Mouse (Mus musculus) gastrocnemius, adult 18-20 months (tissue): ENCODE measurements around the gene Ogdhl. TPM values are rescaled to one million over a fixed set of nuclear protein-coding genes. Genes with fewer than 3 reads are reported as not detected.

Source experiments
- DNase-seq: peaks from one replicate; pipeline ENCODE4 v3.0.0; 2021; ENCODE audit warnings: low spot score
- total RNA-seq, 2 experiments: library from RNA; stranded (reverse); gene quantifications; 2 replicates each; pipeline ENCODE4 v1.2.3; 2021

Ogdhl gene
- total RNA-seq, 2 experiments from 2014 or later, result 0.43 to 0.76 TPM

GRCm38 (mm10) chr14:32379395-32380098, 57.7 kb downstream of the Ogdhl start:
- DNase-seq, result no peak

- no peak for DNase-seq
These were observed 58.3 kb downstream of the Ogdhl start for GRCm38 (mm10) chr14:32380099-32380480.

GRCm38 (mm10) chr14:32381066-32381465, 59.2 kb downstream of the Ogdhl start:
- no peak for DNase-seq

GRCm38 (mm10) chr14:32381619-32382018, 59.8 kb downstream of the Ogdhl start:
- DNase-seq, result no peak

- no peak for DNase-seq
These were observed 66.4 kb downstream of the Ogdhl start, which contains the start of gene 1700024G13Rik for GRCm38 (mm10) chr14:32388196-32388595. Gene 1700024G13Rik (minus strand): TSS chr14:32388391.

Other genes with a start within 250 kb of the Ogdhl start
- 10 to 100 TPM; 17.9 to 19.5 TPM for gene Oxnad1, start 236.6 kb upstream of the Ogdhl start, total RNA-seq
- 100 to 1,000 TPM; 119 to 128 TPM for gene Dph3, start 236.3 kb upstream of the Ogdhl start, total RNA-seq
- gene Msmb, start 180.0 kb upstream of the Ogdhl start, total RNA-seq, result not detected
- gene Ncoa4, start 162.2 kb upstream of the Ogdhl start, total RNA-seq, result 10 to 100 TPM; 65.2 to 76.7 TPM
- 100 to 1,000 TPM; 229 TPM for gene Timm23, start 120.1 kb upstream of the Ogdhl start, total RNA-seq
- gene Parg, start 120.1 kb upstream of the Ogdhl start, total RNA-seq, result 10 to 100 TPM; 25.3 to 28.9 TPM
- gene 1700024G13Rik, start 66.4 kb downstream of the Ogdhl start, total RNA-seq, result not detected
- gene Slc18a3, start 142.8 kb downstream of the Ogdhl start, total RNA-seq, result not detected
- gene Chat, start 144.0 kb downstream of the Ogdhl start, total RNA-seq, result not detected
- gene Ercc6, start 191.5 kb downstream of the Ogdhl start, total RNA-seq, result 1 to 10 TPM; 3.9 to 4.2 TPM